Mouse (Mus musculus): ENCODE measurements around the gene Banp. TPM values are rescaled to one million over a fixed set of nuclear protein-coding genes. Genes with fewer than 3 reads are reported as not detected.

Gene Banp
- total and polyA plus RNA-seq, 2 experiments from 2014 or later = 10.6 to 27.9 TPM

- ATAC-seq (ENCODE audit: insufficient read depth, low read depth) = no peak
- Histone ChIP-seq H3K4me1 (ENCODE audit: control insufficient read depth, insufficient read depth) (0 out of 2 replicates have a peak, but pooled peaks cover 3% of the 10 kb centered on the region), H3K9ac (replicated peaks; ENCODE audit: low read depth, low read length) (no peak overlapping the region), H3K36me3 (replicated peaks; ENCODE audit: control insufficient read depth, insufficient read depth, low read length) (no peaks in the 10 kb centered on the region), H3K27ac (ENCODE audit: low read depth) (no peak overlapping the region), H3K27me3 (ENCODE audit: control insufficient read depth, insufficient read depth, low read length) (no peaks in the 10 kb centered on the region), H3K4me2 (ENCODE audit: low read depth, low read length) (no peak overlapping the region), H3K9me3 (replicated peaks; ENCODE audit: control insufficient read depth, low read length) (no peaks in the 10 kb centered on the region), H3K4me3 (ENCODE audit: low read depth, low read length) (no peak overlapping the region)
- DNase-seq (ENCODE audit: low spot score) = no peak
- TF ChIP-seq CTCF (IDR thresholded peaks at IDR 0.05; ENCODE audit: low read depth) (no peak), EP300 (IDR thresholded peaks at IDR 0.05; ENCODE audit: low read depth) (no peak)
- 46% methylated on average over 3 of the region's 3 CpGs for WGBS
Measured at GRCm38 (mm10) chr8:121919731-121920130, 29.8 kb upstream of the Banp start.

GRCm38 (mm10) chr8:121921582-121921981 is 28.0 kb upstream of the Banp start:
- no peak for ATAC-seq (ENCODE audit: insufficient read depth, low read depth)
- Histone ChIP-seq H3K4me2 (ENCODE audit: low read depth, low read length) (no peak overlapping the region), H3K27ac (ENCODE audit: low read depth) (peak overlapping the region; percentile 28; the same call in 1 of the 2 replicates)

GRCm38 (mm10) chr8:121922101-121922500 is 27.4 kb upstream of the Banp start:
- ATAC-seq (ENCODE audit: insufficient read depth, low read depth) (no peak; the same call in 1 of the 2 replicates), DNase-seq (ENCODE audit: low spot score) (peak; percentile 64)
- no peaks in the 10 kb centered on the region for H3K36me3 ChIP-seq (replicated peaks; ENCODE audit: control insufficient read depth, insufficient read depth, low read length)
- WGBS = 43% methylated on average over 8 of the region's 8 CpGs
- no peak overlapping the region for H3K4me3 ChIP-seq (ENCODE audit: low read depth, low read length)
- H3K4me2 ChIP-seq (ENCODE audit: low read depth, low read length) = no peak overlapping the region
- H3K27me3 ChIP-seq (ENCODE audit: control insufficient read depth, insufficient read depth, low read length) = no peaks in the 10 kb centered on the region
- TF ChIP-seq EP300 (IDR thresholded peaks at IDR 0.05; ENCODE audit: low read depth) (no peak), CTCF (IDR thresholded peaks at IDR 0.05; ENCODE audit: low read depth) (no peak)
- 0 out of 2 replicates have a peak, but pooled peaks cover 3% of the 10 kb centered on the region for H3K4me1 ChIP-seq (ENCODE audit: control insufficient read depth, insufficient read depth)
- H3K9me3 ChIP-seq (replicated peaks; ENCODE audit: control insufficient read depth, low read length) = no peaks in the 10 kb centered on the region
- no peak overlapping the region for H3K9ac ChIP-seq (replicated peaks; ENCODE audit: low read depth, low read length)
- peak overlapping the region; percentile 28; the same call in 1 of the 2 replicates for H3K27ac ChIP-seq (ENCODE audit: low read depth)

More at GRCm38 (mm10) chr8:121921582-121921981, 28.0 kb upstream of the Banp start:
- Histone ChIP-seq H3K9ac (replicated peaks; ENCODE audit: low read depth, low read length) (no peak overlapping the region), H3K36me3 (replicated peaks; ENCODE audit: control insufficient read depth, insufficient read depth, low read length) (no peaks in the 10 kb centered on the region), H3K4me3 (ENCODE audit: low read depth, low read length) (no peak overlapping the region), H3K9me3 (replicated peaks; ENCODE audit: control insufficient read depth, low read length) (no peaks in the 10 kb centered on the region), H3K27me3 (ENCODE audit: control insufficient read depth, insufficient read depth, low read length) (no peaks in the 10 kb centered on the region), H3K4me1 (ENCODE audit: control insufficient read depth, insufficient read depth) (0 out of 2 replicates have a peak, but pooled peaks cover 3% of the 10 kb centered on the region)
- DNase-seq (ENCODE audit: low spot score) = no peak
- 77% methylated on average over 8 of the region's 8 CpGs for WGBS
- no peak for TF ChIP-seq CTCF (IDR thresholded peaks at IDR 0.05; ENCODE audit: low read depth)
- no peak for TF ChIP-seq EP300 (IDR thresholded peaks at IDR 0.05; ENCODE audit: low read depth)

- no peak overlapping the region for H3K4me2 ChIP-seq (ENCODE audit: low read depth, low read length)
- no peak for DNase-seq (ENCODE audit: low spot score)
- 0 out of 2 replicates have a peak, but pooled peaks cover 3% of the 10 kb centered on the region for H3K4me1 ChIP-seq (ENCODE audit: control insufficient read depth, insufficient read depth)
- H3K9me3 ChIP-seq (replicated peaks; ENCODE audit: control insufficient read depth, low read length) = no peaks in the 10 kb centered on the region
- H3K36me3 ChIP-seq (replicated peaks; ENCODE audit: control insufficient read depth, insufficient read depth, low read length) = no peaks in the 10 kb centered on the region
- no peaks in the 10 kb centered on the region for H3K27me3 ChIP-seq (ENCODE audit: control insufficient read depth, insufficient read depth, low read length)
- no peak for ATAC-seq (ENCODE audit: insufficient read depth, low read depth)
- no peak overlapping the region for H3K27ac ChIP-seq (ENCODE audit: low read depth)
- whole genome bisulfite sequencing = 78% methylated on average over 5 of the region's 5 CpGs
- no peak for TF ChIP-seq CTCF (IDR thresholded peaks at IDR 0.05; ENCODE audit: low read depth)
- H3K9ac ChIP-seq (replicated peaks; ENCODE audit: low read depth, low read length) = no peak overlapping the region
- H3K4me3 ChIP-seq (ENCODE audit: low read depth, low read length) = no peak overlapping the region
Measured at GRCm38 (mm10) chr8:121924681-121925080, 24.9 kb upstream of the Banp start.

- ATAC-seq (ENCODE audit: insufficient read depth, low read depth) (no peak), DNase-seq (ENCODE audit: low spot score) (peak; percentile 62)
- Histone ChIP-seq H3K4me3 (ENCODE audit: low read depth, low read length) (no peak overlapping the region), H3K27me3 (ENCODE audit: control insufficient read depth, insufficient read depth, low read length) (no peaks in the 10 kb centered on the region), H3K36me3 (replicated peaks; ENCODE audit: control insufficient read depth, insufficient read depth, low read length) (no peaks in the 10 kb centered on the region), H3K4me1 (ENCODE audit: control insufficient read depth, insufficient read depth) (0 out of 2 replicates have a peak, but pooled peaks cover 3% of the 10 kb centered on the region), H3K4me2 (ENCODE audit: low read depth, low read length) (no peak overlapping the region), H3K9ac (replicated peaks; ENCODE audit: low read depth, low read length) (no peak overlapping the region), H3K27ac (ENCODE audit: low read depth) (no peak overlapping the region), H3K9me3 (replicated peaks; ENCODE audit: control insufficient read depth, low read length) (no peaks in the 10 kb centered on the region)
- 28% methylated on average over 10 of the region's 10 CpGs for WGBS
- TF ChIP-seq EP300 (IDR thresholded peaks at IDR 0.05; ENCODE audit: low read depth) (no peak), CTCF (IDR thresholded peaks at IDR 0.05; ENCODE audit: low read depth) (peak; percentile 94)
Measured at GRCm38 (mm10) chr8:121925624-121926023, 23.9 kb upstream of the Banp start.

- TF ChIP-seq CTCF (IDR thresholded peaks at IDR 0.05; ENCODE audit: low read depth) (no peak), EP300 (IDR thresholded peaks at IDR 0.05; ENCODE audit: low read depth) (no peak)
- WGBS = 59% methylated on average over 8 of the region's 8 CpGs
- H3K4me3 ChIP-seq (ENCODE audit: low read depth, low read length) = no peak overlapping the region
- no peak overlapping the region for H3K4me2 ChIP-seq (ENCODE audit: low read depth, low read length)
- no peaks in the 10 kb centered on the region for H3K27me3 ChIP-seq (ENCODE audit: control insufficient read depth, insufficient read depth, low read length)
- H3K9ac ChIP-seq (replicated peaks; ENCODE audit: low read depth, low read length) = no peak overlapping the region
- DNase-seq (ENCODE audit: low spot score) = no peak
- no peak for ATAC-seq (ENCODE audit: insufficient read depth, low read depth)
- no peaks in the 10 kb centered on the region for H3K36me3 ChIP-seq (replicated peaks; ENCODE audit: control insufficient read depth, insufficient read depth, low read length)
- no peaks in the 10 kb centered on the region for H3K9me3 ChIP-seq (replicated peaks; ENCODE audit: control insufficient read depth, low read length)
- H3K27ac ChIP-seq (ENCODE audit: low read depth) = no peak overlapping the region
- H3K4me1 ChIP-seq (ENCODE audit: control insufficient read depth, insufficient read depth) = 0 out of 2 replicates have a peak, but pooled peaks cover 1% of the 10 kb centered on the region
Measured at GRCm38 (mm10) chr8:121926266-121926665, 23.3 kb upstream of the Banp start.

Measured in heart, postnatal 0 days (tissue).